In the genomic region with DNA sequence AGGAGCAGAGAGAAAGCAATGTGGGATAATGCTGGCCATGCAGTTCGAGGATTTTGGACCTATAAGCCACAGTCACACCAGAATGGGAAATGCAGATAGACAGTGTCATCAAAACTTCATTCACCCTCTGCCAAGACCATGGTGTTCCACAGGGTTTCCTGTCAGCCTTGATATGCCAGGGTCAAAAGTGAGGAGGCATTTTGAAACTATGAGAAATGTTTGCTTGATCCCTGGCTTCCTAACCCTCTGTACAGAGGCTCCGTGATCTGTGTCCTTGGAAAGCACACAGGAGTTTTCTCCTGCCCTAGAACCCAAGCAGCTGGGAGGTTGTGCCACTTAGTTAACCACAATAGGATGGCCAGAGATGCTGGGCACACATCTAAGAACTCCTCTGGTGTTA, we compare ENCODE assay signal across 15 mouse cellular contexts. TPM values are rescaled to one million over a fixed set of nuclear protein-coding genes. Genes with fewer than 3 reads are reported as not detected.
"Had no signal": no experiment of that assay in that cellular context is flagged by ENCODE, and none has a peak within 500 bp of the region (broad histone marks: within the 10 kb centered on the region; RNA-seq: fewer than 3 reads in every experiment).

No protein-coding gene starts in this region.

- H3K27ac ChIP-seq: limb, embryonic 13.5 days; liver, embryonic 13.5 days; neural tube, embryonic 15.5 days had no signal

- H3K4me1 ChIP-seq: liver, embryonic 13.5 days had no signal

- H3K36me3 ChIP-seq: limb, embryonic 13.5 days; liver, embryonic 13.5 days; neural tube, embryonic 15.5 days had no signal

- H3K27me3 ChIP-seq: limb, embryonic 13.5 days; liver, embryonic 13.5 days; neural tube, embryonic 15.5 days had no signal

- H3K4me3 ChIP-seq: limb, embryonic 13.5 days; liver, embryonic 13.5 days; myocyte; neural tube, embryonic 15.5 days had no signal

- H3K4me2 ChIP-seq: limb, embryonic 13.5 days; liver, embryonic 13.5 days; neural tube, embryonic 15.5 days had no signal

- DNase-seq: kidney, adult 8-10 months; kidney, postnatal 25 days; left cerebral cortex, postnatal 4 days; liver, embryonic 13.5 days; lung, adult 2 months; lung, postnatal 4 days; right cerebral cortex, adult 18-20 months; right cerebral cortex, postnatal 25 days; thymus, postnatal 36 days had no signal

- H3K9me3 ChIP-seq: limb, embryonic 13.5 days; liver, embryonic 13.5 days; neural tube, embryonic 15.5 days had no signal

- H3K9ac ChIP-seq: limb, embryonic 13.5 days; liver, embryonic 13.5 days; neural tube, embryonic 15.5 days had no signal

- ATAC-seq: intestine, postnatal 0 days; lung, postnatal 0 days had no signal

RNA-seq across cellular contexts. Expression of gene Tcte2, which starts 40.3 kb away (rescaled TPM):
- total RNA-seq: megakaryocyte, adult 5-6 weeks had no signal
